Mouse (Mus musculus): ENCODE data around the gene Actn2. TPM values are rescaled to one million over a fixed set of nuclear protein-coding genes. Genes with fewer than 3 reads are reported as not detected.

The Actn2 gene
- total RNA-seq, 2 experiments from 2014 or later: 11.7 to 15.5 TPM

GRCm38 (mm10) chr13:12249195-12249898 is 91.2 kb downstream of the Actn2 start:
- no peak for TF ChIP-seq CTCF (IDR thresholded peaks at IDR 0.05)
- Histone ChIP-seq H3K4me3 (no peak overlapping the region), H3K27ac (no peak overlapping the region)
- intact Hi-C loops (cut with DNase I): no loop called here
- DNase-seq (ENCODE audit: extremely low spot score in 1 of 2, low spot score in 2 of 2): no peak

- Histone ChIP-seq H3K27ac (no peak overlapping the region), H3K4me3 (no peak overlapping the region)
- TF ChIP-seq CTCF (IDR thresholded peaks at IDR 0.05): no peak
- intact Hi-C loops (cut with DNase I): no loop called here
- no peak for DNase-seq (ENCODE audit: extremely low spot score in 1 of 2, low spot score in 2 of 2)
Observed at GRCm38 (mm10) chr13:12245938-12246337, 94.6 kb downstream of the Actn2 start.

- Histone ChIP-seq H3K27ac (no peak overlapping the region), H3K4me3 (no peak overlapping the region)
- DNase-seq (ENCODE audit: extremely low spot score in 1 of 2, low spot score in 2 of 2): no peak
- no peak for TF ChIP-seq CTCF (IDR thresholded peaks at IDR 0.05)
- intact Hi-C loops (cut with DNase I): no loop called here
Observed at GRCm38 (mm10) chr13:12243991-12244390, 96.6 kb downstream of the Actn2 start.

GRCm38 (mm10) chr13:12232141-12232540 is 108.4 kb downstream of the Actn2 start:
- intact Hi-C loops (cut with DNase I): no loop called here
- no peak for DNase-seq (ENCODE audit: extremely low spot score in 1 of 2, low spot score in 2 of 2)

GRCm38 (mm10) chr13:12228248-12228647 is 112.3 kb downstream of the Actn2 start:
- DNase-seq (ENCODE audit: extremely low spot score in 1 of 2, low spot score in 2 of 2): no peak
- no peak overlapping the region for H3K4me3 ChIP-seq
- TF ChIP-seq CTCF (IDR thresholded peaks at IDR 0.05): no peak
- intact Hi-C loops (cut with DNase I): no loop called here
- no peak overlapping the region for H3K27ac ChIP-seq

More at GRCm38 (mm10) chr13:12232141-12232540, 108.4 kb downstream of the Actn2 start:
- no peak overlapping the region for H3K27ac ChIP-seq
- no peak overlapping the region for H3K4me3 ChIP-seq
- TF ChIP-seq CTCF (IDR thresholded peaks at IDR 0.05): no peak

GRCm38 (mm10) chr13:12227606-12228005 is 113.0 kb downstream of the Actn2 start:
- intact Hi-C loops (cut with DNase I): no loop called here
- Histone ChIP-seq H3K4me3 (no peak overlapping the region), H3K27ac (no peak overlapping the region)
- no peak for DNase-seq (ENCODE audit: extremely low spot score in 1 of 2, low spot score in 2 of 2)
- TF ChIP-seq CTCF (IDR thresholded peaks at IDR 0.05): no peak

Other genes with a start within 250 kb of the Actn2 start
- gene Ryr2, start 233.8 kb downstream of the Actn2 start, total RNA-seq (2021): 100 to 1,000 TPM; 200 to 212 TPM
- gene Mtr, start 82.6 kb downstream of the Actn2 start, total RNA-seq (2021): 10 to 100 TPM; 17.4 to 19.0 TPM
- 10 to 100 TPM; 28.3 to 35.5 TPM for gene Heatr1, start 54.3 kb upstream of the Actn2 start, total RNA-seq (2021)
- gene Lgals8, start 124.2 kb upstream of the Actn2 start, total RNA-seq (2021): 10 to 100 TPM; 32.7 to 37.0 TPM
- under 1 TPM; 0.16 TPM for gene Edaradd, start 179.7 kb upstream of the Actn2 start, total RNA-seq (2021)
- gene Ero1lb, start 225.1 kb upstream of the Actn2 start, total RNA-seq (2021): 10 to 100 TPM; 14.5 to 15.2 TPM

Data from left cerebral cortex, adult 2 months (tissue).